Mouse (Mus musculus): Measurements from ENCODE around the gene Lrrc61. TPM values are rescaled to one million over a fixed set of nuclear protein-coding genes. Genes with fewer than 3 reads are reported as not detected.
A peak's percentile ranks its signal among the peaks of the same experiment; 100 is the strongest.

Lrrc61 gene
- polyA plus RNA-seq, 1 experiment from 2014 or later = 2.4 TPM

DNA sequence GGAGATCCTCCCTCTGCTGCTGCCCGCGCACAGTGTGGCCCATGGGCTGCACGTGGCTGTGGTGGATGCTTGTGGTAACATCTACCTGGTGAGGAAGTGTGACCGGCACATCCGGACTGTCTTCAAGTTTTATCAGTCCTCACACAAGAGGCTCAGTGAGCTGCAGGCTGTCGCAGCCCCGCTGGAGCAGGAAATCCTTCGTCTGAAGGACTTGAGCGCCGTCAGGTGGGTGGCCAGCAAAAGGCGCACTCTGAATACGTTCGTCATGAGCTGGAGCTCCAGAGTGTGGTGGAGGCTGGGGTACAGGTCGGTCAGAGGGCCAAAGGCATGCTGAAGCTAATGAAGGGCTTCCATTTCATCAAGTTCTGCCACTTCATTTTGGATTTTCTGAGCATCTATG is 25.3 kb upstream of the Lrrc61 start:
- Histone ChIP-seq H3K27me3 (ENCODE audit: insufficient read depth, low read length) (no peaks in the 10 kb centered on the region), H3K4me2 (ENCODE audit: low read depth, low read length) (no peak overlapping the region), H3K36me3 (replicated peaks; ENCODE audit: insufficient read depth, low read length) (no peaks in the 10 kb centered on the region), H3K4me1 (ENCODE audit: insufficient read depth) (no peaks in the 10 kb centered on the region), H3K27ac (ENCODE audit: low read depth) (no peak overlapping the region), H3K9ac (replicated peaks) (no peak overlapping the region), H3K4me3 (ENCODE audit: low read depth, low read length) (no peak overlapping the region), H3K9me3 (ENCODE audit: low read length) (no peaks in the 10 kb centered on the region)
- DNase-seq (no peak), ATAC-seq (no peak)
- 46% methylated on average over 14 of the region's 14 CpGs for WGBS (ENCODE audit: insufficient replicate concordance)
- peak; percentile 36; the same call in 1 of the 2 replicates for TF ChIP-seq CTCF (IDR thresholded peaks at IDR 0.05; ENCODE audit: low read depth)
- TF ChIP-seq EP300 (IDR thresholded peaks at IDR 0.05; ENCODE audit: low read depth) = no peak

DNA sequence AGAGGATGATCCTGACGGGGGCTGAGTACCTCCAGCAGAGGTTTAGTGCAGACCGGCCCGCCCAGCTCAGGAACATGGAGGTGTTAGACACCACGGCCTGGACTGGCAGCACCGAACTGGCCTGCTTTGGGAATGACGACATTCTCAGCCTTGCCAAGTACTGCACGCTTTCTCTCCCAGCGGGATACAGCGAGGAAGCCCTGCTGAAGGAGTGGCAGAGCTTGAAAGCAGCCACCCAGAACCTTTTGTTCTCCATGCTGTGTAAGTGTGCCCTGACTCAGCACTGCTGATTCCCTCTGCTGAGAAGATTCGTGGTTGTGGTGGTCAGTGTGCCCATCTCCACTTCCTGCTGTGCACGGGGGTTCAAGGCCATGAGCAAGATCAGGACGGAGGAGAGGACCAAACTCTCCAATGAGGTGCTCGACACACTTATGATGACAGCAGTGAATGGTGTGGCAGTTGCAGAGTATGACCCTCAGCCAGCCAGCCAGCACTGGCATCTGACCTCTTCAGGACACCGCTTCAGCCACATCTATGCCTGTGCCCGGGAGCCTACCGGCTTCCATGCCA is 24.6 kb upstream of the Lrrc61 start:
- no peak overlapping the region for H3K4me3 ChIP-seq (ENCODE audit: low read depth, low read length)
- no peaks in the 10 kb centered on the region for H3K9me3 ChIP-seq (ENCODE audit: low read length)
- H3K27me3 ChIP-seq (ENCODE audit: insufficient read depth, low read length) = no peaks in the 10 kb centered on the region
- H3K9ac ChIP-seq (replicated peaks) = no peak overlapping the region
- H3K4me1 ChIP-seq (ENCODE audit: insufficient read depth) = no peaks in the 10 kb centered on the region
- H3K36me3 ChIP-seq (replicated peaks; ENCODE audit: insufficient read depth, low read length) = no peaks in the 10 kb centered on the region
- H3K27ac ChIP-seq (ENCODE audit: low read depth) = no peak overlapping the region
- ATAC-seq = no peak
- 67% methylated on average over 16 of the region's 16 CpGs for WGBS (ENCODE audit: insufficient replicate concordance)
- no peak for DNase-seq
- no peak overlapping the region for H3K4me2 ChIP-seq (ENCODE audit: low read depth, low read length)
- no peak for TF ChIP-seq CTCF (IDR thresholded peaks at IDR 0.05; ENCODE audit: low read depth)
- no peak for TF ChIP-seq EP300 (IDR thresholded peaks at IDR 0.05; ENCODE audit: low read depth)

DNA sequence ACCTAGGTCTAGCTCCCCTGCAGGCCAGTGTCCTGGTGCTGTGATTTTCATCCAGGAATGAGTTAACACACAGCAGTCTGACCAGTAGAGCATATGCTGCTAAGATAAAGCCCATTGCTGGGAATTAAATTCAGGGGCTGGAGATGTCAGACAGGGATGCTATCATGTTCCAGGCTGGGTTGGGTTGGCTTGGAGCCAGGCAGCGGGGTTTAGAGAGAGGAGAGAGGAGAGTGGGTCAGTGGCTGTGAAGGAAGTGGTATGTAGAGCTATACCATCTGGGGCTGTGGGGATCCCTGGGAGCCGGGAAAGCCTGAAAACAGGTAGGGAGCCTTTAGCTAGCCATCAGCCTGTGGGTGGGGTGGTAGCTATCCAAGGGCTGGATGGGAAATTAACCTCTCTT is 23.7 kb upstream of the Lrrc61 start:
- no peak overlapping the region for H3K4me2 ChIP-seq (ENCODE audit: low read depth, low read length)
- DNase-seq (no peak), ATAC-seq (no peak)
- H3K9me3 ChIP-seq (ENCODE audit: low read length) = no peaks in the 10 kb centered on the region
- no peak for TF ChIP-seq EP300 (IDR thresholded peaks at IDR 0.05; ENCODE audit: low read depth)
- no peak for TF ChIP-seq CTCF (IDR thresholded peaks at IDR 0.05; ENCODE audit: low read depth)
- no peak overlapping the region for H3K27ac ChIP-seq (ENCODE audit: low read depth)
- H3K4me3 ChIP-seq (ENCODE audit: low read depth, low read length) = no peak overlapping the region
- WGBS (ENCODE audit: insufficient replicate concordance) = 63% methylated on average over 2 of the region's 2 CpGs
- H3K9ac ChIP-seq (replicated peaks) = no peak overlapping the region
- H3K4me1 ChIP-seq (ENCODE audit: insufficient read depth) = no peaks in the 10 kb centered on the region
- no peaks in the 10 kb centered on the region for H3K27me3 ChIP-seq (ENCODE audit: insufficient read depth, low read length)
- H3K36me3 ChIP-seq (replicated peaks; ENCODE audit: insufficient read depth, low read length) = no peaks in the 10 kb centered on the region

DNA sequence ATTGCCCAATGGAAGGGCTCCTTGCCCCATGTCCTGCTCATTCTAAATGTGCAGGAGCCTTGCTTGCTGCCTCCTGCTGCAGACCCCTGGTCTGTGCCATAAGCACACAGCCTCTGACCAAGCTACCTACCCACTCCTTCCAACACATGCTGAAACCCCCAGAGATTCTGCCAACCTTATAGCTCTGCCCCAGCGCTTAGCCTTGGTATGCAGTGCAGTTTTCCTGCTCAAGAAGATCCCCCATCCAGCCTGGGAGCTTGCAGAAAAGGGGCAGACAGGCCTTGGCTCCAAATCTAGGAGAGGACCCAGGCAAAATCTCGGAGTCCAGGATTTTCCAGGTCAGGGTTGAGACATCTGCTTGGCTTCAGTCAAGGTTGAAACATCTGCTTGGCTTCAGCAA is 21.1 kb upstream of the Lrrc61 start:
- Histone ChIP-seq H3K27ac (ENCODE audit: low read depth) (no peak overlapping the region), H3K4me3 (ENCODE audit: low read depth, low read length) (no peak overlapping the region), H3K4me2 (ENCODE audit: low read depth, low read length) (no peak overlapping the region), H3K9ac (replicated peaks) (no peak overlapping the region), H3K36me3 (replicated peaks; ENCODE audit: insufficient read depth, low read length) (no peaks in the 10 kb centered on the region), H3K9me3 (ENCODE audit: low read length) (no peaks in the 10 kb centered on the region), H3K27me3 (ENCODE audit: insufficient read depth, low read length) (no peaks in the 10 kb centered on the region), H3K4me1 (ENCODE audit: insufficient read depth) (no peaks in the 10 kb centered on the region)
- DNase-seq (no peak), ATAC-seq (no peak)
- 63% methylated on average over 2 of the region's 2 CpGs for WGBS (ENCODE audit: insufficient replicate concordance)
- TF ChIP-seq CTCF (IDR thresholded peaks at IDR 0.05; ENCODE audit: low read depth) (no peak), EP300 (IDR thresholded peaks at IDR 0.05; ENCODE audit: low read depth) (no peak)

DNA sequence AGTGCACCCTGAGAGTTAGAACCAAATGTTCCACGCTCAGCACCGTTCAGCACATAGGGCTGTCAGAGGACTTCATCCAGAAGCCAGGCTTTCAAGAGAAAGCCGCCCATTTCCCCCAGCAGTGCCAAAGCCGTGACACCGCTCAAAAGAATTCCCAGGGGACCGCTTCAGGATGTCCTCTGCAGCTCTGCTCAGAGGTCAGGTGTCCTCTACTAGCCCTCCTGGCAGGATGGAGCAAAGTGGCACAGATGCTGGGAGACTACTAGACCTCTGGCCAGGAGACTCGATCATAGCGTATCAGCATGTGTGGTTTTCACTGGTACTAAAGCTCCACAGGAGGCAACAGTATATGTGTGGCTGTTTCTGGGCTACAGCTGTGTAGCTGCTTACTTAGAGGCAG is 19.7 kb upstream of the Lrrc61 start:
- no peak overlapping the region for H3K4me3 ChIP-seq (ENCODE audit: low read depth, low read length)
- H3K36me3 ChIP-seq (replicated peaks; ENCODE audit: insufficient read depth, low read length) = no peaks in the 10 kb centered on the region
- 69% methylated on average over 8 of the region's 8 CpGs for WGBS (ENCODE audit: insufficient replicate concordance)
- no peaks in the 10 kb centered on the region for H3K27me3 ChIP-seq (ENCODE audit: insufficient read depth, low read length)
- no peaks in the 10 kb centered on the region for H3K4me1 ChIP-seq (ENCODE audit: insufficient read depth)
- H3K9ac ChIP-seq (replicated peaks) = no peak overlapping the region
- no peak for DNase-seq
- H3K27ac ChIP-seq (ENCODE audit: low read depth) = no peak overlapping the region
- no peak for TF ChIP-seq CTCF (IDR thresholded peaks at IDR 0.05; ENCODE audit: low read depth)
- TF ChIP-seq EP300 (IDR thresholded peaks at IDR 0.05; ENCODE audit: low read depth) = no peak
- no peak overlapping the region for H3K4me2 ChIP-seq (ENCODE audit: low read depth, low read length)
- no peak for ATAC-seq
- H3K9me3 ChIP-seq (ENCODE audit: low read length) = no peaks in the 10 kb centered on the region

DNA sequence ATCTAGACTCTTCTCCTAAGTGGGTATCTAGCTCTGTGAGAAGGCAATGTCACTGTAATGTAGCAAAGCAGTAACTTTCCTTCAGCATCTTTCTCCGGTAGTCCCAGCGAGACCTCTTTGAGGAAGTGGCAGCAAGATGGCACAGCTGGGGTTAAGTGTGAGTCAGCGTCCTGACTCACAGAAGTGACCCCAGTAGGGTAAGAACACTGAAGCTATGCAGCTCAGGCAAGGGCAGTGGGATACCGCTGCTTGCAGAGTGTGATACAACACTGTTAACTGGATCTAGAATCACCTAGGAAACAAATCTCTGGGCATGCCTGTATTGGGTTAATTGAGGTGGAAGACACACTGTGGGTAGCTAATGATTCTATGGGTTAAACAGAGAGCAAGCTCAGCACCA is 18.5 kb upstream of the Lrrc61 start:
- no peaks in the 10 kb centered on the region for H3K36me3 ChIP-seq (replicated peaks; ENCODE audit: insufficient read depth, low read length)
- ATAC-seq (no peak), DNase-seq (no peak)
- H3K27me3 ChIP-seq (ENCODE audit: insufficient read depth, low read length) = no peaks in the 10 kb centered on the region
- H3K4me3 ChIP-seq (ENCODE audit: low read depth, low read length) = no peak overlapping the region
- H3K9me3 ChIP-seq (ENCODE audit: low read length) = no peaks in the 10 kb centered on the region
- WGBS (ENCODE audit: insufficient replicate concordance) = 33% methylated on average over 4 of the region's 4 CpGs
- H3K4me2 ChIP-seq (ENCODE audit: low read depth, low read length) = no peak overlapping the region
- TF ChIP-seq CTCF (IDR thresholded peaks at IDR 0.05; ENCODE audit: low read depth) = no peak
- TF ChIP-seq EP300 (IDR thresholded peaks at IDR 0.05; ENCODE audit: low read depth) = no peak
- no peaks in the 10 kb centered on the region for H3K4me1 ChIP-seq (ENCODE audit: insufficient read depth)
- no peak overlapping the region for H3K9ac ChIP-seq (replicated peaks)
- H3K27ac ChIP-seq (ENCODE audit: low read depth) = no peak overlapping the region
